12 mouse cellular contexts compared by ENCODE assay signal in genomic region chr7:140188391-140189328, GRCm38 (mm10). TPM values are rescaled to one million over a fixed set of nuclear protein-coding genes. Genes with fewer than 3 reads are reported as not detected.
DNase-seq lines count a peak whose midpoint lies in the region; ATAC-seq and TF ChIP-seq lines count a peak whose summit lies in the region.
"Had no signal": no experiment of that assay in that cellular context is flagged by ENCODE, and none has a peak within 500 bp of the region (broad histone marks: within the 10 kb centered on the region; RNA-seq: fewer than 3 reads in every experiment).

No protein-coding gene starts in this region.

- WGBS in kidney, postnatal 0 days = 57% methylated on average over 4 of the region's 4 CpGs
- WGBS in liver, embryonic 15.5 days (ENCODE audit: insufficient replicate concordance) = 35% methylated on average over 4 of the region's 4 CpGs

- H3K4me2 ChIP-seq in kidney, postnatal 0 days (ENCODE audit: low read length) = no peak overlapping the region
- H3K4me2 ChIP-seq in liver, embryonic 15.5 days = no peak overlapping the region
- H3K4me2 ChIP-seq: heart, embryonic 15.5 days; limb, embryonic 12.5 days had no signal

- H3K4me1 ChIP-seq in kidney, postnatal 0 days (replicated peaks; ENCODE audit: insufficient read depth, low read length) = no peaks in the 10 kb centered on the region
- H3K4me1 ChIP-seq in ES-E14 (ENCODE audit: control insufficient read depth in 2 of 2, insufficient read depth in 2 of 2, low read length in 2 of 2, poor library complexity in 1 of 2) = no peaks in the 10 kb centered on the region
- no peaks in the 10 kb centered on the region; the same call in 1 of the 2 replicates for H3K4me1 ChIP-seq in liver, embryonic 15.5 days (replicated peaks)
- H3K4me1 ChIP-seq: heart, embryonic 15.5 days; limb, embryonic 12.5 days had no signal

- in situ Hi-C loops in ES-E14 (cut with MboI; ENCODE audit: low sequenced_read_pairs in 2 of 2, unreplicated experiment in 2 of 2) = no loop called here

- H3K9ac ChIP-seq in kidney, postnatal 0 days (ENCODE audit: low read depth, low read length) = no peak overlapping the region
- H3K9ac ChIP-seq in ES-E14 (ENCODE audit: insufficient read depth, low read depth, low read length, poor library complexity, severe bottlenecking) = no peak overlapping the region
- H3K9ac ChIP-seq in liver, embryonic 15.5 days = no peak overlapping the region
- H3K9ac ChIP-seq: heart, embryonic 15.5 days; limb, embryonic 12.5 days had no signal

- H3K27me3 ChIP-seq in kidney, postnatal 0 days (ENCODE audit: insufficient read depth, low read length) = no peaks in the 10 kb centered on the region
- 0 out of 2 replicates have a peak, but pooled peaks cover 3% of the 10 kb centered on the region for H3K27me3 ChIP-seq in liver, embryonic 15.5 days
- H3K27me3 ChIP-seq: limb, embryonic 12.5 days had no signal

- no peak overlapping the region for H3K27ac ChIP-seq in kidney, postnatal 0 days
- no peak overlapping the region for H3K27ac ChIP-seq in ES-E14 (ENCODE audit: insufficient read depth, low read depth, low read length, poor library complexity, severe bottlenecking)
- no peak overlapping the region for H3K27ac ChIP-seq in liver, embryonic 15.5 days (replicated peaks)
- H3K27ac ChIP-seq: heart, embryonic 15.5 days; limb, embryonic 12.5 days had no signal

- peak; percentile 41 for DNase-seq in kidney, postnatal 0 days (ENCODE audit: low spot score)
- no peak for DNase-seq in kidney, adult 18-20 months
- peak; percentile 55 for DNase-seq in ES-E14 (ENCODE audit: low read depth, low spot score)
- peak; percentile 13 for DNase-seq in c-Kit-negative CD71-positive TER-119-positive erythroid progenitor cells, embryonic 14.5 days (ENCODE audit: low read depth, low spot score)
- no peak for DNase-seq in adrenal gland, postnatal 10 days
- no peak for DNase-seq in frontal cortex, postnatal 25 days (ENCODE audit: low spot score in 2 of 2)
- no peak for DNase-seq in kidney, postnatal 4 days
- DNase-seq: cerebellum, adult 11-12 months had no signal

- H3K36me3 ChIP-seq in kidney, postnatal 0 days (ENCODE audit: insufficient read depth, low read length) = no peaks in the 10 kb centered on the region
- H3K36me3 ChIP-seq in ES-E14 (ENCODE audit: control insufficient read depth, insufficient read depth, low read length, poor library complexity, severe bottlenecking) = no peaks in the 10 kb centered on the region
- no peaks in the 10 kb centered on the region for H3K36me3 ChIP-seq in liver, embryonic 15.5 days (replicated peaks)
- H3K36me3 ChIP-seq: heart, embryonic 15.5 days; limb, embryonic 12.5 days had no signal

- peak; percentile 65 for TF ChIP-seq CTCF in kidney, postnatal 0 days (IDR thresholded peaks at IDR 0.05; ENCODE audit: low read depth)

- ATAC-seq in kidney, postnatal 0 days (replicated peaks; ENCODE audit: low FRiP score, low read depth) = no peak
- ATAC-seq in liver, embryonic 15.5 days (ENCODE audit: insufficient read depth) = peak; percentile 57; the same call in 1 of the 2 replicates

- no peak overlapping the region for H3K4me3 ChIP-seq in kidney, postnatal 0 days (replicated peaks; ENCODE audit: low read depth, low read length)
- no peak overlapping the region for H3K4me3 ChIP-seq in ES-E14 (ENCODE audit: insufficient read depth in 1 of 2, low read depth in 1 of 2, low read length in 2 of 2, poor library complexity in 1 of 2, severe bottlenecking in 1 of 2)
- no peak overlapping the region for H3K4me3 ChIP-seq in liver, embryonic 15.5 days (replicated peaks)
- H3K4me3 ChIP-seq: heart, embryonic 15.5 days; limb, embryonic 12.5 days had no signal

- no peaks in the 10 kb centered on the region for H3K9me3 ChIP-seq in kidney, postnatal 0 days (replicated peaks; ENCODE audit: low read length)
- no peaks in the 10 kb centered on the region for H3K9me3 ChIP-seq in ES-E14 (ENCODE audit: control insufficient read depth, insufficient read depth, low read depth, low read length)
- H3K9me3 ChIP-seq in liver, embryonic 15.5 days (replicated peaks) = no peaks in the 10 kb centered on the region
- H3K9me3 ChIP-seq: heart, embryonic 15.5 days had no signal

TF ChIP-seq in ES-E14, 5 proteins besides CTCF, POLR2A, EP300 and RAD21:
- TF ChIP-seq CHD2 (IDR thresholded peaks at IDR 0.05; ENCODE audit: low read depth, low read length) (no peak), ZC3H11A (IDR thresholded peaks at IDR 0.05; ENCODE audit: borderline replicate concordance, low read depth, low read length) (no peak), MAFK (IDR thresholded peaks at IDR 0.05; ENCODE audit: insufficient read depth, low read depth, low read length) (no peak), HCFC1 (IDR thresholded peaks at IDR 0.05; ENCODE audit: borderline replicate concordance, insufficient read depth, low read length) (no peak), ZNF384 (IDR thresholded peaks at IDR 0.05; ENCODE audit: low read depth, low read length) (no peak)

RNA-seq across cellular contexts. Expression of gene Olfr523, which starts 15.6 kb away (rescaled TPM):
- not detected in 2 replicates for polyA plus RNA-seq in kidney, postnatal 0 days (2015; fragmentation: Nextera tagmentation; extraction: Ambion mirVana)
- not detected in 2 replicates for total RNA-seq in ES-E14 (2012; rRNA removed)
- not detected in 2 replicates for polyA plus RNA-seq in liver, embryonic 15.5 days (2015; fragmentation: Nextera tagmentation; extraction: Ambion mirVana)
- not detected for total RNA-seq in adrenal gland, postnatal 10 days (2021)
- polyA plus RNA-seq: heart, embryonic 15.5 days; limb, embryonic 12.5 days; neural tube, embryonic 14.5 days had no signal

RNA-seq across cellular contexts. Expression of gene Olfr524, which starts 17.1 kb away (rescaled TPM):
- polyA plus RNA-seq in kidney, postnatal 0 days (2015; fragmentation: Nextera tagmentation; extraction: Ambion mirVana) = not detected in 2 replicates
- not detected in 2 replicates for total RNA-seq in ES-E14 (2012; rRNA removed)
- polyA plus RNA-seq in liver, embryonic 15.5 days (2015; fragmentation: Nextera tagmentation; extraction: Ambion mirVana) = not detected in 2 replicates
- total RNA-seq in adrenal gland, postnatal 10 days (2021) = not detected
- polyA plus RNA-seq: limb, embryonic 12.5 days; neural tube, embryonic 14.5 days had no signal

RNA-seq across cellular contexts. Expression of gene Olfr522, which starts 24.1 kb away (rescaled TPM):
- polyA plus RNA-seq in kidney, postnatal 0 days (2015; fragmentation: Nextera tagmentation; extraction: Ambion mirVana) = not detected in 2 replicates
- not detected in 2 replicates for total RNA-seq in ES-E14 (2012; rRNA removed)
- not detected in 2 replicates for polyA plus RNA-seq in liver, embryonic 15.5 days (2015; fragmentation: Nextera tagmentation; extraction: Ambion mirVana)
- not detected for total RNA-seq in adrenal gland, postnatal 10 days (2021)
- polyA plus RNA-seq: heart, embryonic 15.5 days; limb, embryonic 12.5 days; neural tube, embryonic 14.5 days had no signal

RNA-seq across cellular contexts. Expression of gene Cd163l1, which starts 29.4 kb away (rescaled TPM):
- polyA plus RNA-seq in kidney, postnatal 0 days (2015; fragmentation: Nextera tagmentation; extraction: Ambion mirVana) = 0.05 TPM in 2 replicates
- not detected in 2 replicates for total RNA-seq in ES-E14 (2012; rRNA removed)
- 0.05 TPM in 1 of 2 replicates, not detected in the other for polyA plus RNA-seq in liver, embryonic 15.5 days (2015; fragmentation: Nextera tagmentation; extraction: Ambion mirVana)
- under 1 TPM in 1 of 2 experiments, not detected in 1; 0.12 TPM for total RNA-seq in adrenal gland, postnatal 10 days (2021)
- polyA plus RNA-seq: limb, embryonic 12.5 days; neural tube, embryonic 14.5 days had no signal

RNA-seq across cellular contexts. Expression of gene Sprn, which starts 34.0 kb away (rescaled TPM):
- polyA plus RNA-seq in kidney, postnatal 0 days (2015; fragmentation: Nextera tagmentation; extraction: Ambion mirVana) = 0.13 and 0.16 TPM in 2 replicates
- 0.27 and 0.48 TPM in 2 replicates for total RNA-seq in ES-E14 (2012; rRNA removed)
- 0.08 TPM in 1 of 2 replicates, not detected in the other for polyA plus RNA-seq in liver, embryonic 15.5 days (2015; fragmentation: Nextera tagmentation; extraction: Ambion mirVana)
- total RNA-seq in adrenal gland, postnatal 10 days (2021) = 1 to 10 TPM; 1.7 to 2.0 TPM

Comparison
In these comparisons a context has a peak if more than half of its experiments do, and no peak if none do; other contexts are left out.
1. DNase-seq: peak in kidney, postnatal 0 days (single experiment), ES-E14 (single experiment) and c-Kit-negative CD71-positive TER-119-positive erythroid progenitor cells, embryonic 14.5 days (single experiment); none in kidney, adult 18-20 months (single experiment), adrenal gland, postnatal 10 days (single experiment), frontal cortex, postnatal 25 days (0 of 2) and kidney, postnatal 4 days (0 of 2).